Mouse (Mus musculus) forebrain, embryonic 12.5 days (tissue): Measurements from ENCODE around the gene Hgd. TPM values are rescaled to one million over a fixed set of nuclear protein-coding genes. Genes with fewer than 3 reads are reported as not detected.

Source experiments
- ATAC-seq: fragments of 200-750 bp; cut with Nextera tagmentation; 2 replicates; pipeline ENCODE4 v1.8.0; 2017; ENCODE audit warnings: moderate TSS enrichment; ENCODE audit not compliant: low FRiP score
- H3K27ac ChIP-seq: fragments of 300-500 bp; sonication (generic); 2 replicates; pipeline ENCODE4 v1.5.1; 2016; ENCODE audit warnings: mild to moderate bottlenecking
- H3K27me3 ChIP-seq: fragments of 300-500 bp; sonication (generic); 2 replicates; pipeline ENCODE4 v1.6.1; 2016; ENCODE audit warnings: mild to moderate bottlenecking
- H3K36me3 ChIP-seq: fragments of 300-500 bp; sonication (generic); replicated peaks from 2 replicates; pipeline ENCODE4 v1.6.1; 2016; ENCODE audit warnings: mild to moderate bottlenecking
- H3K4me1 ChIP-seq: fragments of 300-500 bp; sonication (generic); 2 replicates; pipeline ENCODE4 v1.6.1; 2016
- H3K4me2 ChIP-seq: fragments of 300-500 bp; sonication (generic); 2 replicates; pipeline ENCODE4 v1.6.1; 2016; ENCODE audit warnings: mild to moderate bottlenecking, moderate library complexity
- H3K4me3 ChIP-seq: fragments of 300-500 bp; sonication (generic); replicated peaks from 2 replicates; pipeline ENCODE4 v1.5.1; 2016; ENCODE audit warnings: mild to moderate bottlenecking
- H3K9ac ChIP-seq: fragments of 300-500 bp; sonication (generic); 2 replicates; pipeline ENCODE4 v1.6.1; 2016; ENCODE audit warnings: mild to moderate bottlenecking
- H3K9me3 ChIP-seq: fragments of 300-500 bp; sonication (generic); 2 replicates; pipeline ENCODE4 v1.6.1; 2016
- WGBS: fragments of 180-500 bp; shearing (Covaris S2); methylation state at CpG from one replicate; pipeline ENCODE4 v1.1.7; 2016; 5-methylcytosine and 5-hydroxymethylcytosine counted together
- polyA plus RNA-seq: library from polyadenylated mRNA; unstranded; fragments of >200 nt; fragmentation: Nextera tagmentation; extraction: Ambion mirVana; gene quantifications from 2 replicates; pipeline ENCODE4 v1.2.1, GENCODE M21; 2016

Hgd gene
- polyA plus RNA-seq, 1 experiment from 2014 or later, result 0.45 TPM

- no peaks in the 10 kb centered on the region for H3K27me3 ChIP-seq
- 92% methylated on average over 9 of the region's 9 CpGs for WGBS
These were observed 34.6 kb downstream of the Hgd start for GRCm38 (mm10) chr16:37614540-37614939.

GRCm38 (mm10) chr16:37615429-37615828 is 35.5 kb downstream of the Hgd start:
- no peaks in the 10 kb centered on the region for H3K27me3 ChIP-seq
- no peak for ATAC-seq
- no peak overlapping the region for H3K4me3 ChIP-seq
- no peak overlapping the region for H3K4me2 ChIP-seq
- H3K36me3 ChIP-seq, result no peaks in the 10 kb centered on the region
- no peak overlapping the region for H3K27ac ChIP-seq
- 84% methylated on average over 8 of the region's 8 CpGs for WGBS
- H3K9ac ChIP-seq, result no peak overlapping the region
- peaks cover 4% of the 10 kb centered on the region; the same call in 1 of the 2 replicates for H3K4me1 ChIP-seq
- H3K9me3 ChIP-seq, result no peaks in the 10 kb centered on the region

More at GRCm38 (mm10) chr16:37614540-37614939, 34.6 kb downstream of the Hgd start:
- no peak for ATAC-seq
- Histone ChIP-seq H3K4me3 (no peak overlapping the region), H3K36me3 (no peaks in the 10 kb centered on the region), H3K9me3 (no peaks in the 10 kb centered on the region), H3K4me2 (no peak overlapping the region), H3K9ac (no peak overlapping the region), H3K27ac (no peak overlapping the region), H3K4me1 (peaks cover 9% of the 10 kb centered on the region; the same call in 1 of the 2 replicates)

- Histone ChIP-seq H3K4me3 (no peak overlapping the region), H3K27ac (no peak overlapping the region), H3K9ac (no peak overlapping the region), H3K27me3 (no peaks in the 10 kb centered on the region), H3K36me3 (no peaks in the 10 kb centered on the region), H3K4me2 (no peak overlapping the region), H3K4me1 (peaks cover 4% of the 10 kb centered on the region; the same call in 1 of the 2 replicates), H3K9me3 (no peaks in the 10 kb centered on the region)
- WGBS, result 77% methylated on average over 8 of the region's 8 CpGs
- ATAC-seq, result no peak
These were observed 36.2 kb downstream of the Hgd start for GRCm38 (mm10) chr16:37616104-37616503.

- ATAC-seq, result peak; percentile 58; the same call in 1 of the 2 replicates
These were observed 37.7 kb downstream of the Hgd start for GRCm38 (mm10) chr16:37617695-37618094.

GRCm38 (mm10) chr16:37622403-37622802 is 42.5 kb downstream of the Hgd start:
- Histone ChIP-seq H3K4me3 (no peak overlapping the region), H3K27ac (no peak overlapping the region), H3K9ac (no peak overlapping the region), H3K36me3 (no peaks in the 10 kb centered on the region), H3K27me3 (no peaks in the 10 kb centered on the region), H3K4me2 (no peak overlapping the region), H3K9me3 (no peaks in the 10 kb centered on the region), H3K4me1 (peaks cover 16% of the 10 kb centered on the region; the same call in 1 of the 2 replicates)
- 45% methylated on average over 3 of the region's 3 CpGs for WGBS
- no peak for ATAC-seq

More at GRCm38 (mm10) chr16:37617695-37618094, 37.7 kb downstream of the Hgd start:
- Histone ChIP-seq H3K4me1 (peaks cover 4% of the 10 kb centered on the region; the same call in 1 of the 2 replicates), H3K4me3 (no peak overlapping the region), H3K27ac (no peak overlapping the region), H3K9me3 (no peaks in the 10 kb centered on the region), H3K36me3 (no peaks in the 10 kb centered on the region), H3K9ac (no peak overlapping the region), H3K27me3 (no peaks in the 10 kb centered on the region), H3K4me2 (no peak overlapping the region)
- WGBS, result 43% methylated on average over 3 of the region's 3 CpGs

GRCm38 (mm10) chr16:37622919-37623318 is 43.0 kb downstream of the Hgd start:
- no peaks in the 10 kb centered on the region for H3K27me3 ChIP-seq
- no peaks in the 10 kb centered on the region for H3K9me3 ChIP-seq
- WGBS, result 36% methylated on average over 5 of the region's 5 CpGs
- no peak overlapping the region for H3K9ac ChIP-seq
- ATAC-seq, result no peak
- H3K27ac ChIP-seq, result no peak overlapping the region
- no peak overlapping the region for H3K4me2 ChIP-seq
- no peak overlapping the region for H3K4me3 ChIP-seq
- peaks cover 12% of the 10 kb centered on the region; the same call in 1 of the 2 replicates for H3K4me1 ChIP-seq
- no peaks in the 10 kb centered on the region for H3K36me3 ChIP-seq

GRCm38 (mm10) chr16:37626388-37626949 is 46.5 kb downstream of the Hgd start:
- Histone ChIP-seq H3K27me3 (no peaks in the 10 kb centered on the region), H3K4me1 (peaks cover 12% of the 10 kb centered on the region; the same call in 1 of the 2 replicates), H3K27ac (no peak overlapping the region), H3K36me3 (no peaks in the 10 kb centered on the region), H3K4me3 (no peak overlapping the region), H3K9me3 (no peaks in the 10 kb centered on the region), H3K4me2 (no peak overlapping the region), H3K9ac (no peak overlapping the region)
- 44% methylated on average over 4 of the region's 4 CpGs for WGBS
- no peak for ATAC-seq

GRCm38 (mm10) chr16:37628336-37628735 is 48.4 kb downstream of the Hgd start:
- 77% methylated on average over 9 of the region's 9 CpGs for WGBS
- H3K4me3 ChIP-seq, result no peak overlapping the region

GRCm38 (mm10) chr16:37629011-37629410 is 49.1 kb downstream of the Hgd start:
- no peaks in the 10 kb centered on the region for H3K36me3 ChIP-seq
- WGBS, result 87% methylated on average over 7 of the region's 7 CpGs
- H3K27me3 ChIP-seq, result no peaks in the 10 kb centered on the region
- no peak for ATAC-seq
- H3K9me3 ChIP-seq, result no peaks in the 10 kb centered on the region
- peaks cover 6% of the 10 kb centered on the region; the same call in 1 of the 2 replicates for H3K4me1 ChIP-seq
- H3K9ac ChIP-seq, result no peak overlapping the region
- no peak overlapping the region for H3K4me2 ChIP-seq
- no peak overlapping the region for H3K27ac ChIP-seq
- no peak overlapping the region for H3K4me3 ChIP-seq

More at GRCm38 (mm10) chr16:37628336-37628735, 48.4 kb downstream of the Hgd start:
- ATAC-seq, result no peak
- no peak overlapping the region for H3K27ac ChIP-seq
- H3K9me3 ChIP-seq, result no peaks in the 10 kb centered on the region
- no peaks in the 10 kb centered on the region for H3K27me3 ChIP-seq
- no peaks in the 10 kb centered on the region for H3K36me3 ChIP-seq
- no peak overlapping the region for H3K9ac ChIP-seq
- H3K4me2 ChIP-seq, result no peak overlapping the region
- H3K4me1 ChIP-seq, result peaks cover 6% of the 10 kb centered on the region; the same call in 1 of the 2 replicates

- Histone ChIP-seq H3K27ac (no peak overlapping the region), H3K27me3 (no peaks in the 10 kb centered on the region), H3K4me2 (no peak overlapping the region), H3K4me3 (no peak overlapping the region), H3K36me3 (no peaks in the 10 kb centered on the region), H3K9ac (no peak overlapping the region), H3K4me1 (no peaks in the 10 kb centered on the region), H3K9me3 (no peaks in the 10 kb centered on the region)
- ATAC-seq, result no peak
- 68% methylated on average over 9 of the region's 9 CpGs for WGBS
These were observed 54.6 kb downstream of the Hgd start for GRCm38 (mm10) chr16:37634578-37634977.

GRCm38 (mm10) chr16:37635095-37635494 is 55.1 kb downstream of the Hgd start:
- Histone ChIP-seq H3K27me3 (no peaks in the 10 kb centered on the region), H3K4me2 (no peak overlapping the region), H3K9me3 (no peaks in the 10 kb centered on the region), H3K27ac (no peak overlapping the region), H3K36me3 (no peaks in the 10 kb centered on the region), H3K4me1 (no peaks in the 10 kb centered on the region), H3K4me3 (no peak overlapping the region), H3K9ac (no peak overlapping the region)
- WGBS, result 91% methylated on average over 1 of the region's 1 CpGs
- no peak for ATAC-seq

GRCm38 (mm10) chr16:37636107-37636506 is 56.2 kb downstream of the Hgd start:
- Histone ChIP-seq H3K9ac (no peak overlapping the region), H3K36me3 (no peaks in the 10 kb centered on the region), H3K4me1 (no peaks in the 10 kb centered on the region), H3K9me3 (no peaks in the 10 kb centered on the region), H3K4me2 (no peak overlapping the region), H3K27me3 (no peaks in the 10 kb centered on the region), H3K27ac (no peak overlapping the region), H3K4me3 (no peak overlapping the region)
- 65% methylated on average over 6 of the region's 6 CpGs for WGBS
- ATAC-seq, result no peak

- H3K27ac ChIP-seq, result no peak overlapping the region
- H3K36me3 ChIP-seq, result no peaks in the 10 kb centered on the region
- H3K4me1 ChIP-seq, result no peaks in the 10 kb centered on the region
- no peak overlapping the region for H3K4me2 ChIP-seq
- H3K9me3 ChIP-seq, result no peaks in the 10 kb centered on the region
- H3K27me3 ChIP-seq, result no peaks in the 10 kb centered on the region
- H3K9ac ChIP-seq, result no peak overlapping the region
- no peak overlapping the region for H3K4me3 ChIP-seq
- ATAC-seq, result no peak
These were observed 57.8 kb downstream of the Hgd start for GRCm38 (mm10) chr16:37637802-37638201.
